Mouse (Mus musculus): Measurements from ENCODE around the gene Mief2.

Mief2 gene

DNA sequence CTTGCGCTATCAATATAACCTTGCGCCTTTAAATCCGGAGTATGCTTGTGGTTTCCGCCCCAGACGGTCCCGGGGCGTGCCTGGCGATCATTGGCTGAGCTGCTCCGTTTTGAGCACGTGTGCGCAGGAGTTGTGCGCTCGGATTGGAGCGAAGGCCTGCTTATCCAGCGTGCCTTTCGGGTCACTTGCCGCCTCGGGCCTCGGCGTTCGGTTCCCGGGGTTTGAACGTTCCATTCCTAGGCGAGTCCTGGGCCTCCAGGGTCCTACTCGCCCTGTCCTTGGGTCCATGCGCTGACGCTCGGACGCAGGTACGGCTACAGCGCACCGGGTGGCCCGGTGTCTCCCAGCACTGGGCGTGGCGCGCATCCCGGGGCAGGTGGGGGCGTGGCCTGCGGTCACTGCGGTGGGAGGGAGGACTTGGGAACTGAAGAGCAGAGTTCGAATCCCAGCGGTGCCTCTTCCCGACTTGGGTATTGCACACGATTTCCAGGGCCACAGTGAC is at the start of gene Mief2:
Mief2 (plus strand) TSS at position 139 of the 502 bp plus-strand sequence.
- DNase-seq: peak; percentile 94

DNA sequence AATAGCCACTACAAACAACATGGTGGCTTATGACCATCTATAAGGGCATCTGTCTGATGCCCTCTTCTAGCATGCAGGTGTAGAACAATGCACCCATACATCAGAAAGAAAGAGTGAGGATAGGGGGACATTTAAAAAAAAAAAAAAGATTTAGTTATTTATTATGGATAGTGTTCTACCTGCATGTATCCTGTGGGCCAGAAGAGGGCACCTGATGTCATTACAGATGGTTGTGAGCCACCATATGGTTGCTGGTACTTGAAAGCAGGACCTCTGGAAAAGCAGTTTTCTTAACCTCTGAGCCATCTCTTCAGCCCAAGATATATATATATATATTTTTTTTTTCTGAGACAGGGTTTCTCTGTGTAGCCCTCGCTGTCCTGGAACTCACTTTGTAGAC is 32.0 kb upstream of the Mief2 start:
- DNase-seq: no peak

DNA sequence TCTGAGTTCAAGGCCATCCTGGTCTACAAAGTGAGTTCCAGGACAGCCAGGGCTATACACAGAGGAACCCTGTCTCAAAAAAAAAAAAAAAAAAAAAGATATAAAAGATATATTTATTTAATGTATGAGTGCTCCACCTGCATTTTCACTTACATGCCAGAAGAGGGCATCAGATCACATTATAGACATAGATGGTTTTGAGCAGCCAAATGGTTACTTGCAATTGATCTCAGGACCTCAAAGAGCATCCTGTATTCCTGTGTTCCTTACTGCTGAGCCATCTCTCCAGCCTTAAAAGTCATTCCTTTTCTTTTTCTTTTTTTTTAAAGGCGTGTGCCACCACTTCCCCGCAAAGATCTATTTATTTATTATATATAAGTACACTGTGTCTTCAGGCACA is 30.6 kb upstream of the Mief2 start:
- DNase-seq: peak; percentile 3

DNA sequence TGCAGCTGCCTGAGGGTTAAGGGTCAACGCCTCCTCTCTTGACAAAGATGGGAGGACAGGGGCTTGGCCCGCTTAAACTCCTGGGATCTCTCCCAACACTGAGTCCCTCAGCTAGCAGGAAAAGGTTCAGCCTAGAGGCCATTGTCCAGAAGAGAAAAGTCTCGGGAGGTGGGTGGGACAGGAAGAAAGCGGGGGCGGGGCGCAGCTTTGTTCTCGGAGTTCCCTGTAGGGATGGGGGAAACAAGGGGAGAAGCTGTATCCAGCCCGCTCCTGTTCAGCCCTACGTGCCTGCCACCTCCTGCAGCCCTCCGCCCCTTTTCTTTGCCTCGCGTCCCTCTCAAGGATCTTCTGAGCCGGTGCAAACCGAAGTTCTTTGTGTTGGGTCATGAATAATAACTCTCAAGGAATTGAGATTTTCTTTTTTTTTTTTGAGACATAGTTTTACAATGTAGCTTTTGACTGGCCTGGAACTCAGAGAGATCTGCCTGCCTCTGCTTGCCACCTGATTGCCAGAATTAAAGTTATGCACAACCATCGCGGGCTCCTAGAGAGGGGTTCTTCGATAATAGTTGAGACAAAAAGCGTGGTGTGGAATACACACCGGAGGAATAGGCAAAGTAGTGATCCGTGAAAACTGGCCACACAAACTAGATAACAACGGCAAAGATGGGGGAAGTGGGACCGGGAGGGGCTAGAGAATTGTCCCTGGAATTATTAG is 29.2 kb upstream of the Mief2 start:
- peak; percentile 38 for DNase-seq

DNA sequence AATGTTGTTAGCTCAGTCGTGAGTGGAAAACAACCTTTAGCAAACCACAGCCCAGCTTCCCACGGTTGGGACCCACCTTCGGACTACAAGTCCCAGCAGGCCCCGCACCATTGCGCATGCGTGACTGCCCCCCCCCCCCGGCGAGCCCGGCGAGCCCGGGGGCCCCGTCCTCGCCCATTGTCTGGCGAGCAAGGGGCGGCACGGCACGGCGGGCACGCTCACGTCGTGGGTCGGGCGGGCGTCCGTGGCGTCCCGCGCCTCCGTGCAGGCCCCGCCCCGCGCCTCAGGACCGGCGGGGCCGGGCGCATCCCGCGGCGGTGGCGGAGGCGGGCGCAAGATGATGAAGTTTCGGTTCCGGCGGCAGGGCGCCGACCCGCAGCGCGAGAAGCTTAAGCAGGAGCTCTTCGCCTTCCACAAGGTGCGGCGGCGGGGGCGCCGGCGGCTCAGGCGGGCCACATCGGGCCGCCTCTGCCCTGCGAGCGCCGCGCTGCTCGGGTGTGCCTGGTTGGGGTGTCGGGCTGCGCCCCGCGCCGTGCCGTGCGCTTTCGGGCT is 28.6 kb upstream of the Mief2 start, which contains the start of gene Llgl1:
Llgl1 (plus strand) TSS at position 200 of the 552 bp plus-strand sequence.
- DNase-seq: peak; percentile 89

DNA sequence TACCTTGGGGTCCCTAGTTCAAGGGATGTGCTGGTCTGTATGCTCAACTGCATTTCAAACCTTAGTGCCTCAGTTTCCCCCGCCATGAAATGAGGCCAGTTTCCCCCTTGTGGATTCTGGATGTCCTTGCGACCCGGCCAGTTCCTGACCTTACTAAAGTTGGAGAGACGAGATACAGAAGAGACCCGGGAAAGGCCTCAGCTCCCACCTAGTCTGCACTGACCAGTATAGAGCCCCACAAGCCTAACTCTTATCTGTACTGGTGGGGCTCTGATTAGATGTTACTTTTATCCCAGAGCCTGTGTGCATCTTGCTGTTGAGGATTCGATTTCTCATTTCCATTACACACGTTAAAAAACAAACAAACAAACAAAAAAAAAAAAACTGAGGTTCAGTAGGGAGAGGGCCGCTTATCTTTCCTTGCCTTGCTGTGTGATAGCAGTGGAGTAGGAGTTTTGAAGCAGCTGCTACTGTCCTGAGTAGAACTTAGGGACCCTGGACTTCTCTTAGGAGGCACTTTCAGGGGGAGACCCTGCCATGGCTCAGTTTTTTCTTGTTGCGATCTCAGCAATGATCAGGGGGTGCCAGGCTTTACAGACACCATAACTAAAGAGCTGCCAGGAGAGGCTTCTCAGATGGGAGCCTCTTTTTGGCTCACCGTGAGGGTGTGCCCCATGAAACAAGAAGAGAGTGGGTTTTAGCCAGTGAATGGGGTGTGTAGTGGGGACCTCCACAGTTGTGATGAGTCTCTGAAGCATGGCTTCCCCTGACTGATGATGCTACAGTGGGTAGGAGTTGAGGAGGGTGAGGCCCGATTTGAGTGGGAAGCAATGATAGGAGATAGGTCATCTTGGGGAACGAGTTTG is 27.6 kb upstream of the Mief2 start:
- peak; percentile 15 for DNase-seq

DNA sequence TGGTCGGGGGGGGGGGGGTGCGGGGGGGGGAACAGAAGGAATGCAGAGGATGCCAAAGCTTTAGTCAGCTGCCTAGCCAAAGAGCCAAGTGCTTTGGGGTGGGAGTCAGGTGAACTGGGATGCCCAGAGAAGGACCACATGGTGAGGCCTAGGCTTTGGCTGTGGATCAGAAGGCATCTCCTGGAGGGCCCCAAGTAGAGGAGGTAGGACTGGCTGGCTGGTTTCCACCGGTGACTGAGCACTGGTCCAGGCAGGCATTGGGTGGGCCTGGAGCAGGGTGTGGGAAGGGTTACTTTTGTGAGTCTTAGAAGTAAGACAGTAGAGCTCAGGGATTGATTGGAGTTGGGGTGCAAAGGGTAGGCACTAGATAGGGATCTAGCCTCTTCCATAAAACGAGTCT is 26.6 kb upstream of the Mief2 start:
- DNase-seq: peak; percentile 25

DNA sequence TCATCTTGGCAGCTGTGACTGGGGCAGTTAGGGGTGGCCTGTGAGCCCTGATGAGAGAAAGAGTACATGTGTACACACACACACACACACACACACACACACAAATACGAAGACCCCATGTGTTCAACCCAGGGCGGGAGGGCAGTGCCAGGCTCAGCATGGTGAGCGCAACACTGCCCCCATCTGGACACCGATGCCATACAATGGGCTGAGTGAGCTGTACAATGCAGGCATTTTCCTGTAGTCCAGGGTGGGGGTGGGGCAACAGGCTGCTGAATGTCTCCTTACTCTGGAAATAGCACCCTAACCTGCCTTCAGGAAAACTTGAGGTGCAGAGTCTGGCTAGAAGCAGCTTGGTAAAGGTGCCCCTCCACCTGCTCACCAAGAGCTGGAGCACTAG is 25.1 kb upstream of the Mief2 start:
- peak; percentile 51 for DNase-seq

DNA sequence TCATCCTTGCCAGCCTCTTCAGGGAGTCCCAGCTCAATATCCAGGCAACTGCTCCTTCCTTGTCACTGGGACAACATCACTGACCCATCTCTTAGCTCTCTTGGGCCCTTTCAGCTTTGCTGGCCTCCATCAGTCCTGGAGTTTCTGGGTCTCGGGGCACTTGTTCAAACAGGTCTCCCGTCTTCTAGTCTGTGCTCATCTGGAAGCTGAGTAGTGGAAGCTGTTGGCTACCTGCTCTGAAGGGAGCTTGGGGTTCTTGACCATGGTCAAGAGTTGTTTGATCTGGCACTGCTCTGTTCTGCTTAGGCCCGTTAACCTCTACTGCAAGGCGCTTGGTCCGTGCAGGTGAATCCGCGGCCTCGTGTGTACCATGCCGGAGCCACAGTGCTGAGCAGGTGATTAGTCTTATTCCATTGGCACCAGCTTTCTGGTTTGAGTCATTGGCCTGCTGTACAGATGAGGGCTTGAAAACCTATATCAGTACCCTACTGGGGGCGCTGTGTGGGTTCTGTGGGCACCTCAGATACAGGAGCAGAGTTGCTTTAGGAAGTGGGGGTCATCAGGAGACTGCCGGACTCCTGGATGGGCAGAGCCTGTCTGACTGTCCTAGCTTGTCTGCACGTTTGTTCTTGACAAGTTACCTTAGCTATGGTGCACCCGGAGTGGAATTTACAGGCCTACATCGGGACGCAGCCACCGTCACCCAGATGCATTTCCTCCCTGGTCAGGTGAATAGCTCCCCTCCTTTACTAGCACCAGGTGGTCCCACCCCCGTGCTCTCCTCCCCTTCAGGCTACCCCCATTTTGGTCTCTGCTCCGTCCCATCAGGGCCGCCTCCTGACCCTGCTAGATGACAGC is 23.9 kb upstream of the Mief2 start:
- DNase-seq: peak; percentile 13

DNA sequence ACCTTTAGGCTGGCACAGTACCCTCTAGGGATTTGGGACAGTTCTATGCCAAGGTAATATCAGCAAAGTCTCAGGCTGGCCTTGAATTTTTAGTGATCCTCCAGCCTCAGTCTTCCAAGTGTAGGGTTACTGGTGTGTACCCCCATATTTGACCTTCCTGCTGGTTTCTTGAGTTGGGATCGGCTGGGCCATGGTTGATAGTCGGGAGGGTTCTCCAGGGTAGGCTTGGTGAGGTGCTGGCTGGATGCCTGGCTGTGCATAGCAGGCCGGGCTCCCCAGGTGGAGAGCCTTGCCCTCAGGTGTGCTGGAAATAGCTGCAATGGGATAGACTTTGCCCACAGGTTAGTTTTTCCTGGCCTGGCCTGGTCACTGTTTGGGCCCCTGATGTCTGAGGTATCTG is 22.9 kb upstream of the Mief2 start:
- peak; percentile 6 for DNase-seq

DNA sequence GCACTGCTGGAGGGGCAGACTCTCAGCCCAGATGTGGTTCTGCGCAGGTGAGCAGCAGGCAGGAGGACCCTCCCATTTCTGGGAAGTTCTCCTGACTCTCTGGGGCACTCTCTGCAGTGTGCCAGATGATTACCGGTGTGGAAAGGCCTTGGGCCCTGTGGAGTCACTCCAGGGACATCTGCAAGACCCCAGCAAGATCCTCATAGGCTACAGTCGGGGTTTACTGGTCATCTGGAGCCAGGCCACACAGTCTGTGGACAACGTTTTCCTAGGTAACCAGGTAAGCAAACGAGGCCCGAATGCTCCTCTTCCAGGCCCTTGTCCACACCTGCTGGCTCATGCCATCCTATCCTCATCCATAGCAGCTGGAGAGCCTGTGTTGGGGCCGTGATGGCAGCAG is 22.1 kb upstream of the Mief2 start:
- no peak for DNase-seq

DNA sequence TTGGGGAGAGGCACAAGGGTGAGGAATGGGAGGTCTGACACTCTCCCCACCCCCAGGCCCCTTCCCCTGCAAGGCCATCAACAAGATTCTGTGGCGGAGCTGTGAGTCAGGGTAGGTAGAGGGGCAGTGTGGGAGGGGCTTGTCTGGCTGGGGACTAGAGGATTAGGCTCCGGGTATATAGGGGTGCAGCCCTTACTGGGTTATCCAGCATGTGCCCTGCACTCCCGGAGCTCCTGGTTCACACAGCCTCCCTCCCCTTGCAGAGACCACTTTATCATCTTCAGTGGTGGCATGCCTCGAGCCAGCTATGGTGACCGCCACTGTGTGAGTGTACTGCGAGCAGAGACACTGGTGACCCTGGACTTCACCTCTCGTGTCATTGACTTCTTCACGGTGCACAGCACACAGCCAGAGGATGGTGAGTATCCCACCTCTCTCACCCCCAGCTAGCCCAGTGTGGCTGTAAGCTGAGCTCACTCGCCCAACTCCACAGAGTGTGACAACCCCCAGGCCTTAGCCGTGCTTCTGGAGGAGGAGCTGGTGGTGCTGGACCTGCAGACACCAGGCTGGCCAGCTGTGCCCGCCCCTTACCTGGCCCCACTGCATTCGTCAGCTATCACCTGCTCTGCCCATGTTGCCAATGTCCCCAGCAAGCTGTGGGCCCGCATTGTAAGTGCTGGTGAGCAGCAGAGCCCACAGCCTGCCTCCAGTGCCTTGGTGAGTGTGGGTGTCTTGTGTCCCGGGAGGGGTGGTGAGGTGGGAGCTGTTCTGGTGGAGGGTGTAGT is 21.3 kb upstream of the Mief2 start:
- peak; percentile 6 for DNase-seq

DNA sequence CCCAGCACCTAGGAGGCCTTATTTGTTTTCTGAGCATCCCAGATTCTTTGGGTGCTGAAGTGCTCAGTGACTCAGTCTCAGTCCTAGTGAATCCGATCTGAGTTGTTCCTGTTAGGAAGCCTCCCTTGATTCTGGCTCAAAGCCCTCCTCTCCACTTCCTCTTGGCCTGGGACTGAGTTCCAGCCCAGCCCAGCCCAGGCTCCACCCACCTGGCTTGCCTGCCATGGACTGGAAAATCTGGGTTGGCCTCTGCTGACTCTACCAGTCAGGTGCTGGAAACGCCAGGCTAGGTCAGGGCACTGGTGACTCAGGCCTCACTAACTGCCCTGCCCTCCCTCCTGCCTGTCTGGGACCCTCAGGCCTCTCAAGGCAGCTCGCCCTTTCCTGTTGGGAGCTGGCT is 20.5 kb upstream of the Mief2 start:
- peak; percentile 19 for DNase-seq

DNA sequence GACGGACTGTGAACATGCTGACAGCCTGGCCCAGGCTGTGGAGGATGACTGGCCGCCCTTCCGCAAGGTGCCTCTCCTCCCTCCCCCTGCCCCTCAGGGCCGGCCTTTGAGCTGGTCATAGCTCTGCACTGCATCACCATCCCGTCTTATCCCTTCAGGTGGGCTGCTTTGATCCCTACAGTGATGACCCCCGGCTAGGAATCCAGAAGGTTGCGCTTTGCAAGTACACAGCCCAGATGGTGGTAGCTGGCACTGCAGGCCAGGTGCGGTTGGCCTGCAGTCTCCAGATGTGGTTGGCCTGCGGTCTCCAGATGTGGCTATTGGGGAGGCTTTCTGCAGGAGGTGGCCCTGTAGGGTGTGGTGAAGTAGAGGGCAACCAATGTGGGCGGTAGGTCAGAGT is 19.6 kb upstream of the Mief2 start:
- DNase-seq: peak; percentile 0

DNA sequence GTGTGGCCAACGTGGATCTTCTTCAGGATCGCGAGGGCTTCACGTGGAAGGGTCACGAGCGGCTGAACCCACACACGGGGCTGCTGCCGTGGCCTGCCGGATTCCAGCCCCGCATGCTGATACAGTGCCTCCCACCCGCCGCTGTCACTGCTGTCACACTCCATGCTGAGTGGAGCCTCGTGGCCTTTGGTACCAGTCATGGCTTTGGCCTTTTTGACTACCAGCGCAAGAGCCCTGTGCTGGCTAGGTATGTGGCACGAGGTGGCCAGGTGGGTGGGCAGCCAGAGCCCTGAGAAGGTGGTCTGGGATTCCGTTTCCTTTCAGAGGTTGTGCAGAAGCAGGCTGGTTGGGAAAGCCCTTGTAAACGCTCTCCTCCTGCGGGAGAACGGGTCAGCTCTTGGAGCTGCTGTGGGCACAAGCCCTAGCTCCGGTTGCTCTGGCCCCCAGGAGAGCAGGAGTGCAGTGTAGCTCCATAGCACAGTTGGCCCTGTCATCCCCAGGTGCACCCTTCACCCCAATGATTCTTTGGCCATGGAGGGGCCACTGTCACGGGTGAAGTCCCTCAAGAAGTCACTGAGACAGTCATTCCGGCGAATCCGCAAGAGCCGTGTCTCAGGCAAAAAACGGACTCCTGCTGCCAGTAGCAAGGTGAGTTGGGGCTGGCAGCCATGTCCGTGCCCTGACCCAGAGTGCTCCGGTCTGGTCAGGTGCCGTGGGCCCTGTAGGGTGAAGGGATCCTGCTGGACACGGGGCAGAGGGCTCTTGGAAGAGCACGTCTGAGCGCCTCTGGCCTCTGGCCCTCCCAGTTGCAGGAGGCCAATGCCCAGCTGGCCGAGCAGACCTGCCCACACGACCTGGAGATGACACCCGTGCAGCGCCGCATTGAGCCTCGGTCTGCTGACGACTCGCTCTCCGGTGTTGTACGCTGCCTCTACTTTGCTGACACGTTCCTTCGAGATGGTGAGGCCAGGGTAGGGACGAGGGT is 18.4 kb upstream of the Mief2 start:
- DNase-seq: peak; percentile 5

DNA sequence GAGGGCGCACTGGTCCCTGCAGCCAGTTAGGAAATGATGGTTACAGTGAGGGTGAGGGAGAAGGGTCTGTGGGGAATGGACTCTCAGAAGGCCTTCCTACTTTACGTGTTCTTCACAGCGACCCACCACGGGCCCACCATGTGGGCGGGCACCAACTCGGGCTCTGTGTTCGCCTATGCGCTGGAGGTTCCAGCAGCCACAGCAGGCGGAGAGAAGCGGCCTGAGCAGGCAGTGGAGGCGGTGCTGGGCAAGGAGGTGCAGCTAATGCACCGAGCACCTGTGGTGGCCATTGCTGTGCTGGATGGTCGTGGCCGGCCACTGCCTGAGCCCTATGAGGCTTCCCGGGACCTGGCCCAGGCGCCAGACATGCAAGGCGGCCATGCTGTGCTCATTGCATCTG is 17.0 kb upstream of the Mief2 start:
- DNase-seq: peak; percentile 2

DNA sequence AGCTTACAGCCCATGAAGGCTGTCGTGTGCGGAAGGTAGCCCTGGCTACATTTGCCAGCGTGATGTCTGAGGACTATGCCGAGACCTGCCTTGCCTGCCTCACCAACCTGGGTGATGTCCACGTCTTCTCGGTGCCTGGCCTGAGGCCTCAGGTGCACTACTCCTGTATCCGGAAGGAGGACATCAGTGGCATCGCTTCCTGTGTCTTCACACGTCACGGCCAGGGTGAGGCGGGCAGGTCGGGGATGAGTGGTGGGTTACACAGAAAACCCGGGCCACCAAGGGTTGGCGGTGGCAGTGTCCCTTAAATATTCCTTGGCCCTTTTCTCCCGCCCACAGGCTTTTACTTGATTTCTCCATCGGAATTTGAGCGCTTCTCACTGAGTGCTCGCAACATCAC is 16.2 kb upstream of the Mief2 start:
- no peak for DNase-seq

DNA sequence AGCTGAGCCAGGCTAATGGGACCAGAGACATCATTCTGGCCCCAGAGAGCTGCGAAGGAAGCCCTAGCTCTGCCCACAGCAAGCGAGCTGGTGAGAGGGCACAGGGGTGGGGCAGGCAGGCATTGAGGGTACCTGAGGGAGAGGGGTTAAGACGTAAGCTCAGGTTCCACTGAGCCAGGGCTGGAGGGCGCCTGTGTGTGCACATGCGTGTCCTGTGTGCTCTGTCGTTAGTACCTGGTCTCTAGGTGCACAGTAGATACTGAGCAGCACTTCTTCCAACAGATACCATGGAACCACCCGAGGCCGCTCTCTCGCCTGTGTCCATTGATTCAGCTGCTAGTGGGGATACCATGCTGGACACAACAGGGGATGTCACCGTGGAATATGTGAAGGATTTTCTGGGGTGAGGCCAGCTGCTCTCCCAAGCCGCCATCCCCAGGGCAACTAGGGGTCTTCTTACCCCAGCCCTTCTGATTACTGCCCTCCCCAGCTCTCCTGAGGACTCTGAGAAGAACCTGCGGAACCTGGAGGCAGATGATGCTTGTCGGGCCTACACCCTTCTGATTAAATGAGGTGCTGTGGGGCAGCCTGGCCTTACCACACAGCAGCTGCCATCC is 15.5 kb upstream of the Mief2 start:
- peak; percentile 4 for DNase-seq

DNA sequence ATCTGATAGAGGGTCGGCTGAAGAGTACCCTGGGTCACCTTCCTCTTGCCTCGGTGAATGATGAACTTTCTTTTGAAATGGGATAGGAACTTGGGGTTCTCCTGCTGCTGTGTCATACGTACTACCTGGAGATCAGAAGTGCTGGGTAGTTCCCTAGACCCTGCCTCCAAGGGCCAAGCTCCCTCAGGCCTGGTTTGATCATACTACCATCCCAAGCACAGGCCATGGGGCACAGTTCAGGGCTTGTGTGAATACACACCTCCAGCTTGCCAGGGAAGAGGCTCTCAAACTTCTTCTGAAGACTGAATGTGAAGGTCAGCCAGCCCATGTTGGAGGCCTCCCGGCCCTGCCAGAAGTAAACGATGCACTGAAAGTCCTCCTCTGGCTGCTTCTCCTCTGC is 12.4 kb upstream of the Mief2 start:
- DNase-seq: no peak

DNA sequence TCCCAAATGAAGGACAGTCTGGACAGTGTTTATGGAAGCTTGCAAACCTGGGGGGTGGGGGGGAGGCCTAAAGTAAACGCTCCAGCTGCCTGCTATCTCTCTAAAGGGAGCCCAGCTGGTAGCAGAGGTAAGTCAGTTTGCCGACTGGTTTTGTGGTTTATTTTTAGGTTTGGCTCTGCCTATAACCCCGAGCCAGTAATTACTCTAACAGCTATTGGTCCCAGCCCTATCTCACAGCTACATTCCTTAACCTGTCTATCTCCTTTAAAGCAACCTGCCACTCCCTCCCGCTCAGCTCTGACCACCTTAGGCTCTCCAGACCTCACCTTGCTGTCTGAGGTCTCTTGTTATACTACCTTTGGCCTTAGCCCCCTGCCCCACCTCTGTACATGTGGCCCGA is 8.9 kb upstream of the Mief2 start:
- DNase-seq: no peak

Data from cerebellum, adult 11 months (tissue).